Mouse (Mus musculus): ENCODE results near the gene Otos.

Otos gene

GRCm38 (mm10) chr1:92646601-92647000 is 2.0 kb downstream of the Otos start:
- DNase-seq (ENCODE audit: low spot score in 2 of 2), result no peak

GRCm38 (mm10) chr1:92646111-92646510 is 2.5 kb downstream of the Otos start:
- DNase-seq (ENCODE audit: low spot score in 2 of 2), result no peak

- no peak for DNase-seq (ENCODE audit: low spot score in 2 of 2)
Measured at GRCm38 (mm10) chr1:92644916-92645315, 3.7 kb downstream of the Otos start.

GRCm38 (mm10) chr1:92643691-92644090 is 5.0 kb downstream of the Otos start:
- DNase-seq (ENCODE audit: low spot score in 2 of 2), result no peak

- DNase-seq (ENCODE audit: low spot score in 2 of 2), result peak; percentile 87 to 92
Measured at GRCm38 (mm10) chr1:92641514-92642272, 6.9 kb downstream of the Otos start, which contains the start of gene Cops9. Gene Cops9 (minus strand): TSS chr1:92641985.

- DNase-seq (ENCODE audit: low spot score in 2 of 2), result no peak
Measured at GRCm38 (mm10) chr1:92640393-92640792, 8.2 kb downstream of the Otos start.

GRCm38 (mm10) chr1:92638736-92639135 is 9.9 kb downstream of the Otos start:
- no peak for DNase-seq (ENCODE audit: low spot score in 2 of 2)

- peak; percentile 66 to 71 for DNase-seq (ENCODE audit: low spot score in 2 of 2)
Measured at GRCm38 (mm10) chr1:92638181-92638580, 10.5 kb downstream of the Otos start.

- DNase-seq (ENCODE audit: low spot score in 2 of 2), result no peak
Measured at GRCm38 (mm10) chr1:92637501-92638172, 11.0 kb downstream of the Otos start.

- no peak for DNase-seq (ENCODE audit: low spot score in 2 of 2)
Measured at GRCm38 (mm10) chr1:92636676-92637075, 12.0 kb downstream of the Otos start.

GRCm38 (mm10) chr1:92636015-92636414 is 12.6 kb downstream of the Otos start:
- no peak for DNase-seq (ENCODE audit: low spot score in 2 of 2)

GRCm38 (mm10) chr1:92634976-92635599 is 13.6 kb downstream of the Otos start:
- DNase-seq (ENCODE audit: low spot score in 2 of 2), result no peak

GRCm38 (mm10) chr1:92634569-92634968 is 14.1 kb downstream of the Otos start:
- no peak for DNase-seq (ENCODE audit: low spot score in 2 of 2)

- DNase-seq (ENCODE audit: low spot score in 2 of 2), result no peak
Measured at GRCm38 (mm10) chr1:92633726-92634125, 14.9 kb downstream of the Otos start.

- no peak for DNase-seq (ENCODE audit: low spot score in 2 of 2)
Measured at GRCm38 (mm10) chr1:92632948-92633347, 15.7 kb downstream of the Otos start.

GRCm38 (mm10) chr1:92632196-92632595 is 16.4 kb downstream of the Otos start:
- no peak for DNase-seq (ENCODE audit: low spot score in 2 of 2)

GRCm38 (mm10) chr1:92628227-92628626 is 20.4 kb downstream of the Otos start:
- no peak for DNase-seq (ENCODE audit: low spot score in 2 of 2)

GRCm38 (mm10) chr1:92618360-92618759 is 30.3 kb downstream of the Otos start:
- no peak for DNase-seq (ENCODE audit: low spot score in 2 of 2)

GRCm38 (mm10) chr1:92617488-92617887 is 31.2 kb downstream of the Otos start, which contains the start of gene Olfr12:
Gene Olfr12 (plus strand): TSS chr1:92617788.
- DNase-seq (ENCODE audit: low spot score in 2 of 2), result no peak

GRCm38 (mm10) chr1:92616046-92616445 is 32.6 kb downstream of the Otos start:
- DNase-seq (ENCODE audit: low spot score in 2 of 2), result no peak

- no peak for DNase-seq (ENCODE audit: low spot score in 2 of 2)
Measured at GRCm38 (mm10) chr1:92614516-92614915, 34.1 kb downstream of the Otos start.

GRCm38 (mm10) chr1:92613175-92613574 is 35.5 kb downstream of the Otos start:
- no peak for DNase-seq (ENCODE audit: low spot score in 2 of 2)

- DNase-seq (ENCODE audit: low spot score in 2 of 2), result peak; percentile 71 to 77
Measured at GRCm38 (mm10) chr1:92611008-92611407, 37.6 kb downstream of the Otos start.

Measured in right cerebral cortex, adult 2 months (tissue).